Mouse (Mus musculus) embryonic facial prominence, embryonic 10.5 days (tissue): ENCODE data around the gene Zkscan6. TPM values are rescaled to one million over a fixed set of nuclear protein-coding genes. Genes with fewer than 3 reads are reported as not detected.
A peak's percentile ranks its signal among the peaks of the same experiment; 100 is the strongest.

Experiments
- DNase-seq: peaks from one replicate; pipeline ENCODE4 v3.0.0-alpha.2; 2017; ENCODE audit warnings: low spot score
- H3K27ac ChIP-seq: fragments of 300-500 bp; sonication (generic); replicated peaks from 2 replicates; pipeline ENCODE4 v1.5.1; 2016; ENCODE audit warnings: mild to moderate bottlenecking
- H3K27me3 ChIP-seq: fragments of 300-500 bp; sonication (generic); replicated peaks from 2 replicates; pipeline ENCODE4 v1.6.1; 2016; ENCODE audit warnings: low read depth, mild to moderate bottlenecking; ENCODE audit not compliant: poor library complexity, severe bottlenecking
- H3K36me3 ChIP-seq: fragments of 300-500 bp; sonication (generic); replicated peaks from 2 replicates; pipeline ENCODE4 v1.6.1; 2016; ENCODE audit warnings: mild to moderate bottlenecking, moderate library complexity
- H3K4me1 ChIP-seq: fragments of 300-500 bp; sonication (generic); 2 replicates; pipeline ENCODE4 v1.6.1; 2016
- H3K4me3 ChIP-seq: fragments of 300-500 bp; sonication (generic); 2 replicates; pipeline ENCODE4 v1.5.1; 2016; ENCODE audit warnings: mild to moderate bottlenecking, moderate library complexity
- H3K9me3 ChIP-seq: fragments of 300-500 bp; sonication (generic); 2 replicates; pipeline ENCODE4 v1.6.1; 2016; ENCODE audit warnings: mild to moderate bottlenecking
- WGBS: fragments of 180-500 bp; shearing (Covaris S2); methylation state at CpG from one replicate; pipeline ENCODE4 v1.1.7; 2016; 5-methylcytosine and 5-hydroxymethylcytosine counted together
- polyA plus RNA-seq: library from polyadenylated mRNA; unstranded; fragments of >200 nt; fragmentation: Nextera tagmentation; extraction: Ambion mirVana; gene quantifications from 2 replicates; pipeline ENCODE4 v1.2.1, GENCODE M21; 2016

Zkscan6 gene
- polyA plus RNA-seq, 1 experiment from 2014 or later, result 10.8 TPM

DNA sequence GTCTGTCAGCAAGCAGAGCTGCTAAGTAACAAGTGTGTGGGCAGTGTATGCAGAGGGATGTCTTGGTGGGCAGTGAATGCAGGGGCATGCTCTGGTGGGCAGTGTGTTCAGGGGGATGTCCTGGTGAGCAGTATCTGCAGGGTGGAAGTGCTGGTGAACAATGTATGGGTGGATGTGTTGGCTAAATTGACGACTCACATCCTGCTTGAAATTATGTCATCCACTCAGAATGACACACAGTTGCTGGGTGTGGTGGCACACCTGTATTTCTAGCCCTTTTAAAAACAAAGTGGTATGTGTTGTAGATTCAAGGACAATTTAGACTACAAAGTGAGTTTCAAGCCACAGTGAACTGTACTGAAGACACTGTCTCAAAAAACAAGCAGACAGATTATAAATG is 11.2 kb downstream of the Zkscan6 start:
- H3K4me1 ChIP-seq, result peaks cover 11% of the 10 kb centered on the region
- no peak overlapping the region for H3K27ac ChIP-seq
- DNase-seq, result no peak
- 0 out of 2 replicates have a peak, but pooled peaks cover 4% of the 10 kb centered on the region for H3K27me3 ChIP-seq
- H3K36me3 ChIP-seq, result peaks cover 48% of the 10 kb centered on the region
- no peak overlapping the region for H3K4me3 ChIP-seq
- no peaks in the 10 kb centered on the region for H3K9me3 ChIP-seq
- WGBS, result 84% methylated on average over 1 of the region's 1 CpGs

DNA sequence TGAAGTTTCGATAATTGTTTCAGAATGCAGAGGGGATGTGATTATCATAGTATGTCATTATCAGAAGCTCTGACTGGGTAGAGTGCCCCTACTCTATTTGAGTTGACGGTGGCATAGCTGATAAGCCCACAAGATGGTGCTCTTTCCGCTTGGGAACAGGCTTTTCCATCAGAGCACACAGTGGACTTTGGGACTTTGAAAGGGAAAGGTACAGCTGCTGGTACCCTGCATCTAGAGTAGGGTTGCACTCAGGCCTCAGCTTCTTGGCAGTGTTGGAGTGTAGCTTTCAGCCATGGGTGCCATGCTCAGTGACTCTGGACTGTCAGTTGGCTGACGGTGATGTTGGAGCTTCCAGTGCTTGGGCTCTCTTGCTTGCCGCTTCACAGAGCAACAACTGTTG is 13.3 kb downstream of the Zkscan6 start:
- Histone ChIP-seq H3K9me3 (no peaks in the 10 kb centered on the region), H3K4me1 (peaks cover 11% of the 10 kb centered on the region), H3K36me3 (peaks cover 54% of the 10 kb centered on the region), H3K4me3 (no peak overlapping the region), H3K27me3 (no peaks in the 10 kb centered on the region), H3K27ac (no peak overlapping the region)
- WGBS, result 71% methylated on average over 5 of the region's 5 CpGs
- DNase-seq, result no peak

DNA sequence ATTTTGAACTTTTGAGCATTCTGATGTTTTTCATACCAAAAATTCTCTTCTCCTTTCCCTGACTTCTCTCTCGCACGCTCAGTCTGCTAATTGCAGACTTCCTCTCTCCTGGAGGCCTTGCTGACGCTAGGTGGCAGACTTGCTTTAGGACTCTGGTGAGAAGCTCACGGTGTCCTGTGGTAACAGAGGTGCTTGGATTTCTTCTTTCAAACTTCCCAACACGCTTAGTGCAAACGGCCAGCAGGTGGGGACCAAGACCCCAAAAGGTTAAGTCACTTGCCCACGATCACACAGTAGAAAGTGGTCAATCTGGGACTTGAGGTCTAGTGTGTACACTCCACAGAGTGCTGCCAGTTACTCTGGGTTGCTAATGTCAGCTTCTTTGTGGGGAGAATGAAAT is 13.9 kb downstream of the Zkscan6 start:
- Histone ChIP-seq H3K36me3 (peaks cover 49% of the 10 kb centered on the region), H3K4me3 (no peak overlapping the region), H3K27me3 (no peaks in the 10 kb centered on the region), H3K27ac (no peak overlapping the region), H3K4me1 (peaks cover 8% of the 10 kb centered on the region), H3K9me3 (no peaks in the 10 kb centered on the region)
- DNase-seq, result peak; percentile 75
- WGBS, result 9% methylated on average over 7 of the region's 7 CpGs

DNA sequence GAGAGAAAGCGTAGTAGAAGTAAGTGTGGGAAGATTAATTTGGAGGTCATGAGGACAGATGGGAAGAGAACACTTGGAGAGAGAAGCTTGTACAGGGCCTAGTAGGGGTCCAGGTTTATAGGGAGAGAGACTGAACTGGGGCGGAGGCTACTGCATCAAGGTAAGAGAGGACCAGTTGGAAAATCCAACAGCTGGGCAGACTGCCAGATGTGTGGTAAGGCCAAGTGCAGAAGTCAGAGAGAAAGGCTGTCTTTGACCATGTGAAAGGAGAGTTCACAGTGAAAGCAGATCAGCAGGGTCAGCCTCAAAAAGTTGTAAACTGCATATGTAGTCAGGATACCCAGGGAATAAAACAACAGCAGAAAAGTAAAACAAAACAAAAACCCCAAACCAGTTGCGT is 17.6 kb downstream of the Zkscan6 start:
- no peak for DNase-seq
- no peak overlapping the region for H3K4me3 ChIP-seq
- no peaks in the 10 kb centered on the region for H3K9me3 ChIP-seq
- WGBS, result 89% methylated on average over 3 of the region's 3 CpGs
- H3K27me3 ChIP-seq, result no peaks in the 10 kb centered on the region
- no peaks in the 10 kb centered on the region for H3K4me1 ChIP-seq
- H3K27ac ChIP-seq, result no peak overlapping the region
- peaks cover 61% of the 10 kb centered on the region for H3K36me3 ChIP-seq

DNA sequence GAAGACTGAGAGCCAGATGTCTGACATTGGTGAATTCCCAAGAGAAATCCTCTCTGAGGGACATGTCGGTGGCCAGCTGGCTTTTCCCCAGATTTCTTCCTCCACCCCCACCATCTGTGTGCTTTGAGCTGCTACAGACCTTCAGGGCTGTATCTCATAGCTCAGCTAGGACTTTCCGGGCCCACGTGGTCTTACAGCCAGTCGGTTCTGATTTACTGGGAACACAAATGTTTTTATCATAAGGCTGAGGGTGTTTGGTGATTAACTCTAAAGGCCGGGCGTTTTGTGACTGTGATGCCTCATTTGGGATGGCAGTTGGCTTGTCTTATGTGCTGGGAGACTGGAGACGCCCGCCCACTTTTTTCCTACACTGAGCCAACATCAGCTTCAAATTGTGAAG is 32.0 kb downstream of the Zkscan6 start:
- Histone ChIP-seq H3K36me3 (no peaks in the 10 kb centered on the region), H3K4me3 (no peak overlapping the region), H3K9me3 (no peaks in the 10 kb centered on the region), H3K27me3 (no peaks in the 10 kb centered on the region), H3K4me1 (no peaks in the 10 kb centered on the region), H3K27ac (no peak overlapping the region)
- no peak for DNase-seq
- WGBS, result 80% methylated on average over 8 of the region's 8 CpGs

DNA sequence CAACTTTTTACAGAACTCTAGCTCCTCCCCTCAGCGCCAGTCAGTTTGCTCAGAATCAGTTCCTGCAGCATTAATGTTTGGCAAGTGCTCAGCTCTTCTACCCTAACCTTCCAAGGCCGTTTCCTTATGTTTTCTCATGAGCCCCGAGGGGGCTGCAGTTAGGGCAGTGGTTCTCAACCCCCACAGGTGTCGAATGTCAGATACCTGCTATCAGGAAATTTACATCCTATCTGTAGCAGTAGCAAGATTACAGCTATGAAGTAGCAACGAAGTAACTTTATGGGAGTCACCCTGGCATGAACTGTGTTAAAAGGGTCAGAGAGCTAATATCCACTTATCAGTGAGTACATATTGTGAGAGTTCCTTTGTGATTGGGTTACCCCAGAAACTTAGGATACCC is 39.5 kb downstream of the Zkscan6 start:
- DNase-seq, result no peak
- Histone ChIP-seq H3K9me3 (no peaks in the 10 kb centered on the region), H3K4me1 (no peaks in the 10 kb centered on the region), H3K4me3 (no peak overlapping the region), H3K27ac (no peak overlapping the region), H3K36me3 (no peaks in the 10 kb centered on the region), H3K27me3 (no peaks in the 10 kb centered on the region)
- 73% methylated on average over 5 of the region's 5 CpGs for WGBS

DNA sequence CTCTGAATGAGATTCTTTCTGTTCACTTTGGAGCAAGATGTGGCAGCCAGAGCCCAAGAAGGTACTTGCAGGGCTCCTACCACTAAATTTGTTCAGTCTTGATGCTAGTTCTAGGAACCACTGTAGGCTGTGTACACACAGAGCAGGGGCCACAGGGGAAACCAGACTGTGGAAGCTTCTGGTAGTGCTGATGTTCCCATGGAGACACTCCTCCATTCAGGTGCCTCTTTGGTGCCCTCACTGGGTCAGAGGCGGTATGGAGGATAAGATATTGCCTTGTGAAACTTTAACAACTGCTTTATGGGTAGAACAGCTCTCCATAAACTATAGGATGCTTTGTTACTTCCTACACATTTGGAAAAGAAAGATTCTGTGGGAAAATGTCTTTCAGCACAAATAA is 45.1 kb downstream of the Zkscan6 start:
- no peak for DNase-seq
- 32% methylated on average over 1 of the region's 1 CpGs for WGBS
- Histone ChIP-seq H3K27ac (no peak overlapping the region), H3K36me3 (no peaks in the 10 kb centered on the region), H3K27me3 (no peaks in the 10 kb centered on the region), H3K9me3 (no peaks in the 10 kb centered on the region), H3K4me3 (no peak overlapping the region), H3K4me1 (no peaks in the 10 kb centered on the region)

DNA sequence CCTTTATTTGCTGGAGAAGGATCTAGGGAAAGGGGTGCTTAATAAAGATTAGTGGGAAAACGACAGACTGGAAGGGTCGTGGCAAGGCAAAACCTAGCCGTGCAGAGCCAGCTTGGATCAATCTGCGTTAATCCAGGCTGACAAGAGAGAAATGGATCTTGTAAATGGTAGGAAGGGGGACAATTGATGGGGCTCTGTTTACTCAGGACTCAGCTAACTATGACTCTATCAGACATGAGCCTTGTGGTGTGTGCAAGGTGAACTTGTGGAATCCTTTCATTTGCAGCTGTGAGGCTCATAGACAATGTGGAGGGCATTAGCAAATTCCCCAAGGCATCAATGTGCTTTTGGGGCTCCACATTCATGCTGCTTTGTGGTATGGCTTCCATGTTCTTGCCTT is 54.5 kb downstream of the Zkscan6 start:
- H3K4me1 ChIP-seq, result no peaks in the 10 kb centered on the region
- H3K27me3 ChIP-seq, result no peaks in the 10 kb centered on the region
- no peaks in the 10 kb centered on the region for H3K36me3 ChIP-seq
- 52% methylated on average over 4 of the region's 4 CpGs for WGBS
- no peak overlapping the region for H3K27ac ChIP-seq
- DNase-seq, result no peak
- no peaks in the 10 kb centered on the region for H3K9me3 ChIP-seq
- no peak overlapping the region for H3K4me3 ChIP-seq

DNA sequence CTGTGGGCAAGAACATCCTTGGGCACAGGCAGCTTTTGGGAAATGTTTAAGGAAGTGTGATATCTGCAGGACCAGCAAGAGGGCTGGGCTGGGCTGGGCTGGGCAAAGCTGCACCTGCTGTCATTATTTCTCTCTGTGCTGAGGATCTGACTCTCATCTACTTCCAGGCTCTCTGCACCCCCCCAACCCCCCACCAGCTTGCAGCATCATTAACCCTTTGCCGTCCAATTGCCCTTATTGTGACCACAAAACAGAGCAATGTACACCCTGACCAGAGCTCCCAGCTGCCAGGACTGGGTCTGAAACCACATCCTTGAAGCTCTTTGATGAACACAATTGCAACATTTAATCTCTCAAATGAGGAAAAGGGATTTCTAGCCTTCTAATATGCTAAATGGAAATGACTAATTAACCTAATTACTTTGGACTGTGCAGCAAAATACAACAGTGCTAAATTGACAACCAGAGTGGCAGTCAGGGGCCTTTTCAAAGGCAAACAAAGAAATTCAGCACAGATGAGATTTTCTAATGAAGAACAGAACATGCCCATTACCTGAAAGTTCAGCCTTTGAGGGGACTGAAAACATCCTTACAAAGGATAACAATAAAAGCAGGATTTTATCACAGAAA is 70.3 kb downstream of the Zkscan6 start:
- Histone ChIP-seq H3K36me3 (no peaks in the 10 kb centered on the region), H3K4me1 (peaks cover 5% of the 10 kb centered on the region; the same call in 1 of the 2 replicates), H3K9me3 (no peaks in the 10 kb centered on the region), H3K27me3 (no peaks in the 10 kb centered on the region), H3K27ac (no peak overlapping the region), H3K4me3 (no peak overlapping the region)
- no peak for DNase-seq
- 63% methylated on average over 1 of the region's 1 CpGs for WGBS

Other genes starting within 250 kb of the Zkscan6 start
- 66.5 and 66.9 TPM in 2 replicates for gene Map2k4, start 18.9 kb upstream of the Zkscan6 start, polyA plus RNA-seq